Mouse (Mus musculus): Measurements from ENCODE around the gene Srbd1. TPM values are rescaled to one million over a fixed set of nuclear protein-coding genes. Genes with fewer than 3 reads are reported as not detected.

Srbd1 gene
- polyA plus RNA-seq, 1 experiment from 2014 or later: 6.7 TPM

- no peak for ATAC-seq (ENCODE audit: insufficient number of reproducible peaks, insufficient read depth, low FRiP score, low read depth)
- Histone ChIP-seq H3K9ac (ENCODE audit: low read length) (no peak overlapping the region), H3K27ac (replicated peaks in 1 of 2; ENCODE audit: control insufficient read depth in 1 of 2, insufficient read depth in 1 of 2, low read depth in 2 of 2, low read length in 2 of 2) (no peak overlapping the region), H3K4me1 (ENCODE audit: control insufficient read depth in 2 of 2, insufficient read depth in 2 of 2, low read length in 2 of 2) (no peaks in the 10 kb centered on the region), H3K36me3 (ENCODE audit: control insufficient read depth, insufficient read depth, low read length) (peaks cover 5% of the 10 kb centered on the region), H3K9me3 (ENCODE audit: control insufficient read depth, low read length) (no peaks in the 10 kb centered on the region), H3K4me3 (ENCODE audit: control insufficient read depth in 1 of 2, insufficient read depth in 1 of 2, low read depth in 1 of 2, low read length in 2 of 2) (no peak overlapping the region), H3K4me2 (ENCODE audit: low read length) (no peak overlapping the region), H3K27me3 (ENCODE audit: control insufficient read depth, insufficient read depth, low read length) (no peaks in the 10 kb centered on the region)
- WGBS: 81% methylated on average over 1 of the region's 1 CpGs
Measured at GRCm38 (mm10) chr17:86091631-86092030, 53.3 kb downstream of the Srbd1 start.

- H3K36me3 ChIP-seq (ENCODE audit: control insufficient read depth, insufficient read depth, low read length): no peaks in the 10 kb centered on the region; the same call in 1 of the 2 replicates
- no peaks in the 10 kb centered on the region for H3K4me1 ChIP-seq (ENCODE audit: control insufficient read depth in 2 of 2, insufficient read depth in 2 of 2, low read length in 2 of 2)
- ATAC-seq (ENCODE audit: insufficient number of reproducible peaks, insufficient read depth, low FRiP score, low read depth): no peak
- no peak overlapping the region for H3K9ac ChIP-seq (ENCODE audit: low read length)
- H3K9me3 ChIP-seq (ENCODE audit: control insufficient read depth, low read length): no peaks in the 10 kb centered on the region
- no peak overlapping the region for H3K27ac ChIP-seq (replicated peaks in 1 of 2; ENCODE audit: control insufficient read depth in 1 of 2, insufficient read depth in 1 of 2, low read depth in 2 of 2, low read length in 2 of 2)
- WGBS: 64% methylated on average over 9 of the region's 9 CpGs
- no peak overlapping the region for H3K4me3 ChIP-seq (ENCODE audit: control insufficient read depth in 1 of 2, insufficient read depth in 1 of 2, low read depth in 1 of 2, low read length in 2 of 2)
- no peaks in the 10 kb centered on the region for H3K27me3 ChIP-seq (ENCODE audit: control insufficient read depth, insufficient read depth, low read length)
- no peak overlapping the region for H3K4me2 ChIP-seq (ENCODE audit: low read length)
Measured at GRCm38 (mm10) chr17:86089893-86090588, 54.9 kb downstream of the Srbd1 start.

- 81% methylated on average over 9 of the region's 9 CpGs for WGBS
- Histone ChIP-seq H3K27ac (replicated peaks in 1 of 2; ENCODE audit: control insufficient read depth in 1 of 2, insufficient read depth in 1 of 2, low read depth in 2 of 2, low read length in 2 of 2) (no peak overlapping the region), H3K4me1 (ENCODE audit: control insufficient read depth in 2 of 2, insufficient read depth in 2 of 2, low read length in 2 of 2) (0 out of 4 replicates have a peak, but pooled peaks cover 0 to 3% of the 10 kb centered on the region in 2 experiments)
Measured at GRCm38 (mm10) chr17:86087922-86088321, 57.1 kb downstream of the Srbd1 start.

GRCm38 (mm10) chr17:86086191-86086590 lies 58.8 kb downstream of the Srbd1 start:
- ATAC-seq (ENCODE audit: insufficient number of reproducible peaks, insufficient read depth, low FRiP score, low read depth): no peak
- WGBS: 58% methylated on average over 4 of the region's 4 CpGs
- H3K9ac ChIP-seq (ENCODE audit: low read length): no peak overlapping the region
- no peaks in the 10 kb centered on the region for H3K27me3 ChIP-seq (ENCODE audit: control insufficient read depth, insufficient read depth, low read length)
- no peak overlapping the region for H3K4me2 ChIP-seq (ENCODE audit: low read length)
- no peak overlapping the region for H3K27ac ChIP-seq (replicated peaks in 1 of 2; ENCODE audit: control insufficient read depth in 1 of 2, insufficient read depth in 1 of 2, low read depth in 2 of 2, low read length in 2 of 2)
- no peaks in the 10 kb centered on the region for H3K9me3 ChIP-seq (ENCODE audit: control insufficient read depth, low read length)
- no peaks in the 10 kb centered on the region for H3K36me3 ChIP-seq (ENCODE audit: control insufficient read depth, insufficient read depth, low read length)
- H3K4me1 ChIP-seq (ENCODE audit: control insufficient read depth in 2 of 2, insufficient read depth in 2 of 2, low read length in 2 of 2): 0 out of 4 replicates have a peak, but pooled peaks cover 0 to 3% of the 10 kb centered on the region in 2 experiments
- no peak overlapping the region for H3K4me3 ChIP-seq (ENCODE audit: control insufficient read depth in 1 of 2, insufficient read depth in 1 of 2, low read depth in 1 of 2, low read length in 2 of 2)

More at GRCm38 (mm10) chr17:86087922-86088321, 57.1 kb downstream of the Srbd1 start:
- Histone ChIP-seq H3K27me3 (ENCODE audit: control insufficient read depth, insufficient read depth, low read length) (no peaks in the 10 kb centered on the region), H3K4me2 (ENCODE audit: low read length) (no peak overlapping the region), H3K4me3 (ENCODE audit: control insufficient read depth in 1 of 2, insufficient read depth in 1 of 2, low read depth in 1 of 2, low read length in 2 of 2) (no peak overlapping the region), H3K9ac (ENCODE audit: low read length) (no peak overlapping the region), H3K9me3 (ENCODE audit: control insufficient read depth, low read length) (no peaks in the 10 kb centered on the region), H3K36me3 (ENCODE audit: control insufficient read depth, insufficient read depth, low read length) (no peaks in the 10 kb centered on the region)
- ATAC-seq (ENCODE audit: insufficient number of reproducible peaks, insufficient read depth, low FRiP score, low read depth): no peak

GRCm38 (mm10) chr17:86083207-86083606 lies 61.8 kb downstream of the Srbd1 start:
- Histone ChIP-seq H3K4me1 (ENCODE audit: control insufficient read depth in 2 of 2, insufficient read depth in 2 of 2, low read length in 2 of 2) (0 out of 4 replicates have a peak, but pooled peaks cover 0 to 3% of the 10 kb centered on the region in 2 experiments), H3K9me3 (ENCODE audit: control insufficient read depth, low read length) (no peaks in the 10 kb centered on the region), H3K4me3 (ENCODE audit: control insufficient read depth in 1 of 2, insufficient read depth in 1 of 2, low read depth in 1 of 2, low read length in 2 of 2) (no peak overlapping the region), H3K4me2 (ENCODE audit: low read length) (no peak overlapping the region), H3K27ac (replicated peaks in 1 of 2; ENCODE audit: control insufficient read depth in 1 of 2, insufficient read depth in 1 of 2, low read depth in 2 of 2, low read length in 2 of 2) (no peak overlapping the region), H3K27me3 (ENCODE audit: control insufficient read depth, insufficient read depth, low read length) (no peaks in the 10 kb centered on the region), H3K36me3 (ENCODE audit: control insufficient read depth, insufficient read depth, low read length) (0 out of 2 replicates have a peak, but pooled peaks cover 2% of the 10 kb centered on the region), H3K9ac (ENCODE audit: low read length) (no peak overlapping the region)
- 72% methylated on average over 7 of the region's 7 CpGs for WGBS
- no peak for ATAC-seq (ENCODE audit: insufficient number of reproducible peaks, insufficient read depth, low FRiP score, low read depth)

GRCm38 (mm10) chr17:86078060-86078459 lies 66.9 kb downstream of the Srbd1 start:
- no peak overlapping the region for H3K27ac ChIP-seq (replicated peaks in 1 of 2; ENCODE audit: control insufficient read depth in 1 of 2, insufficient read depth in 1 of 2, low read depth in 2 of 2, low read length in 2 of 2)
- H3K36me3 ChIP-seq (ENCODE audit: control insufficient read depth, insufficient read depth, low read length): 0 out of 2 replicates have a peak, but pooled peaks cover 2% of the 10 kb centered on the region
- no peak overlapping the region for H3K4me2 ChIP-seq (ENCODE audit: low read length)
- whole genome bisulfite sequencing: 71% methylated on average over 11 of the region's 11 CpGs
- no peak for ATAC-seq (ENCODE audit: insufficient number of reproducible peaks, insufficient read depth, low FRiP score, low read depth)
- H3K9me3 ChIP-seq (ENCODE audit: control insufficient read depth, low read length): no peaks in the 10 kb centered on the region
- no peak overlapping the region for H3K9ac ChIP-seq (ENCODE audit: low read length)
- no peaks in the 10 kb centered on the region for H3K27me3 ChIP-seq (ENCODE audit: control insufficient read depth, insufficient read depth, low read length)
- 0 out of 4 replicates have a peak, but pooled peaks cover 0 to 2% of the 10 kb centered on the region in 2 experiments for H3K4me1 ChIP-seq (ENCODE audit: control insufficient read depth in 2 of 2, insufficient read depth in 2 of 2, low read length in 2 of 2)
- H3K4me3 ChIP-seq (ENCODE audit: control insufficient read depth in 1 of 2, insufficient read depth in 1 of 2, low read depth in 1 of 2, low read length in 2 of 2): no peak overlapping the region

GRCm38 (mm10) chr17:86067444-86067843 lies 77.5 kb downstream of the Srbd1 start:
- H3K27ac ChIP-seq (replicated peaks in 1 of 2; ENCODE audit: control insufficient read depth in 1 of 2, insufficient read depth in 1 of 2, low read depth in 2 of 2, low read length in 2 of 2): no peak overlapping the region
- no peaks in the 10 kb centered on the region for H3K36me3 ChIP-seq (ENCODE audit: control insufficient read depth, insufficient read depth, low read length)
- H3K9ac ChIP-seq (ENCODE audit: low read length): no peak overlapping the region
- H3K27me3 ChIP-seq (ENCODE audit: control insufficient read depth, insufficient read depth, low read length): no peaks in the 10 kb centered on the region
- H3K4me1 ChIP-seq (ENCODE audit: control insufficient read depth in 2 of 2, insufficient read depth in 2 of 2, low read length in 2 of 2): no peaks in the 10 kb centered on the region
- no peak overlapping the region for H3K4me3 ChIP-seq (ENCODE audit: control insufficient read depth in 1 of 2, insufficient read depth in 1 of 2, low read depth in 1 of 2, low read length in 2 of 2)
- WGBS: 93% methylated on average over 3 of the region's 3 CpGs
- no peaks in the 10 kb centered on the region for H3K9me3 ChIP-seq (ENCODE audit: control insufficient read depth, low read length)
- no peak overlapping the region for H3K4me2 ChIP-seq (ENCODE audit: low read length)
- no peak for ATAC-seq (ENCODE audit: insufficient number of reproducible peaks, insufficient read depth, low FRiP score, low read depth)
